Mouse (Mus musculus) cortical plate, adult 2 months (tissue): ENCODE data around the gene Trim40. TPM values are rescaled to one million over a fixed set of nuclear protein-coding genes. Genes with fewer than 3 reads are reported as not detected.

ENCODE experiments used
- H3K27ac ChIP-seq: fragments of 200-500 bp; 2 replicates; pipeline ENCODE4 v1.5.1; 2012; ENCODE audit warnings: low read length, control low read depth, inconsistent platforms; ENCODE audit not compliant: insufficient read depth
- H3K4me1 ChIP-seq: fragments of 200-500 bp; 2 replicates; pipeline ENCODE4 v1.6.1; 2011; ENCODE audit warnings: low read length; ENCODE audit not compliant: control insufficient read depth, insufficient read depth
- H3K4me3 ChIP-seq: fragments of 200-500 bp; 2 replicates; pipeline ENCODE4 v1.5.1; 2011; ENCODE audit warnings: mild to moderate bottlenecking, low read length, control low read depth; ENCODE audit not compliant: insufficient read depth
- CTCF ChIP-seq: fragments of 200-500 bp; IDR thresholded peaks from 2 replicates; pipeline ENCODE4 v1.5.1; 2011; ENCODE audit warnings: mild to moderate bottlenecking, control low read depth, low read length; ENCODE audit not compliant: insufficient read depth; ENCODE audit errors: extremely low read depth
- POLR2A ChIP-seq: fragments of 200-500 bp; IDR thresholded peaks from 2 replicates; pipeline ENCODE4 v1.6.1; 2011; ENCODE audit warnings: mild to moderate bottlenecking, low read length, control low read depth; ENCODE audit not compliant: insufficient read depth; ENCODE audit errors: extremely low read depth
- polyA plus RNA-seq: library from polyadenylated mRNA; depleted of rRNA; stranded (reverse); fragments of >200 nt; gene quantifications from 2 replicates; pipeline ENCODE4 v1.2.3, GENCODE M21; 2012

Gene Trim40
- polyA plus RNA-seq, 1 experiment: 0.29 TPM

DNA sequence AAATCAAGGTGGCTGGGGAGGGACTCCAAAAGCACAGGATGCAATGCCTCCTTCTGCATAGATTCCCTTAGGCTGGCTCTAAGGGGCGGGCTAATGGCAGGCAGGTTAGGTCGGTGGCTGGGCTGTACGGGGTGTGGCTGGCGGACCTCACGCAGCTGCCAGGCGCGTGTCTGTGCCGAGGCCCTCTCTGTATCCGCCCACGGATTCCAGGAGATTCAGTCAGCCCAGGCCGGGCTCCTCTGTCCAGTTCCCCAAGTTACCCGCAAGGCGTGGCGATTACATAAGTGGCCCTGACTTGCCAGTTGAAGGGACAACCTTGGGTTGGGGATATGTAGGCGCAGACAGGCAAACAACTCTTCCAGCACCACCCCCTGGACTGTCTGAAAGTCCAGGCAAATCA lies 30.3 kb upstream of the Trim40 start:
- Histone ChIP-seq H3K27ac (no peak overlapping the region), H3K4me3 (no peak overlapping the region), H3K4me1 (no peaks in the 10 kb centered on the region)
- TF ChIP-seq POLR2A (no peak), CTCF (no peak)

DNA sequence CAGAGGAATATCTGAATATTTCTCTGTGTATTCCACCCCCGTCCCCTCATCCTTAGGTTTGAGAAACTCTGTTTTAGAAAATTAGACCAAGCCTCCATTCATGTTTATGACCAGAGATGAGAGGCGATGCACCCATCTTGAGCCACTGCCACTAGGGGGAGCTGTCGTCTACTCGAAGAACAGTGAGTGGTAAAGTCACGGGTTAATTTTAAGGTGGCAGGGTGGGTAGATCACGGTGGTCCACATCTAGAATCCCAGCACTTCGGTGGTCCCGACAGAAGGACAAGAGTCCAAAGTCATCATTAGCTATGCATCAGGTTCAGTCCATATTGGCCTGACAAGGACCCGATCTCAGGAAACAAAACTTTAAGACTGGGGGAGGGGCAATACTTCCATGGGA lies 25.2 kb upstream of the Trim40 start:
- no peak overlapping the region for H3K4me3 ChIP-seq
- TF ChIP-seq POLR2A (no peak), CTCF (peak; percentile 82)
- no peak overlapping the region for H3K27ac ChIP-seq
- H3K4me1 ChIP-seq: no peaks in the 10 kb centered on the region

GRCm38 (mm10) chr17:36914108-36914507 lies 24.2 kb upstream of the Trim40 start:
- H3K27ac ChIP-seq: no peak overlapping the region
- no peaks in the 10 kb centered on the region for H3K4me1 ChIP-seq
- H3K4me3 ChIP-seq: no peak overlapping the region
- no peak for TF ChIP-seq POLR2A
- TF ChIP-seq CTCF: peak; percentile 53; the same call in 1 of the 2 replicates

DNA sequence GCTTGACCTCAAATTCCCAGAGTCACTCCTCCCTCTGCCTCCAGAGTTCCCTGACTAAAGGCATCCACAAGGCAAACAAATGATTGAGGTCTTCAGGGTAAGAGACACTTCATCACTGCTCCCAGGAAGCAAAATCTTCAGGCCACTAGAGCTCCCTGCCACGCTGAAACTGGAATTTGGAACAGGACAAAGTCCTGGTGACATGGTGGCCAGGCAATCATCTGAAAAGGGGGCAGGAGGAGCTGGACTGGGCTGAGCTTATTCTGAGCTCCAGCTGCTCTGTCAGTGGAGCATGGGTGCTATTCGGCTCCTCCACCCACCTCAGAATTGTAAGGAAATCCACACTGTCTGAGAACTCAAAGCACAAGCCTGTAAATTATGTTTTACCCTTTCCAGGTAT lies 22.1 kb upstream of the Trim40 start:
- Histone ChIP-seq H3K4me1 (no peaks in the 10 kb centered on the region), H3K4me3 (no peak overlapping the region)
- no peak for TF ChIP-seq CTCF

GRCm38 (mm10) chr17:36909802-36910201 lies 19.9 kb upstream of the Trim40 start:
- Histone ChIP-seq H3K27ac (no peak overlapping the region), H3K4me1 (no peaks in the 10 kb centered on the region), H3K4me3 (no peak overlapping the region)
- TF ChIP-seq POLR2A (no peak), CTCF (no peak)

More for the DNA sequence above, 22.1 kb upstream of the Trim40 start:
- H3K27ac ChIP-seq: no peak overlapping the region

DNA sequence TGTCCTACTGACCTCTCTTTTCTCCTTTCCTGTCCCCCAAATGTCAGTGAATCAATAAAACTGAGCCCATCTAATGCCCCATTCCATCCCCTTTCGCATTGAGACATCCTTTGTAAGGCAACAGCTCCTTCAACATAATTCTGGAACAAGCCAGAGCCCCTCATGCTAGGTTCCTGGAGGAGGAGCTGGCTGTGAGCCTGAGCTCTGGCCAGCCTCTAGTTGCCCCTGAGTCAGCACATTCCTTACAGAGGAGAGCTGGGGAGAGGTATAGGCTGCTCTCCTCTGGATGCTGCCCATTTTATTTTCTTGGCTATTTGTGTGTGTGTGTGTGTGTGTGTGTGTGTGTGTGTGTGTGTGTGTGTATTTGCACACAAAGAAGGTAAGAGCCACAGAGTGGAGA lies 18.3 kb upstream of the Trim40 start:
- Histone ChIP-seq H3K4me1 (no peaks in the 10 kb centered on the region), H3K4me3 (no peak overlapping the region), H3K27ac (no peak overlapping the region)
- no peak for TF ChIP-seq CTCF
- no peak for TF ChIP-seq POLR2A

GRCm38 (mm10) chr17:36903651-36904050 lies 13.7 kb upstream of the Trim40 start:
- H3K4me1 ChIP-seq: peaks cover 2% of the 10 kb centered on the region; the same call in 1 of the 2 replicates
- TF ChIP-seq POLR2A (no peak), CTCF (no peak)
- H3K27ac ChIP-seq: no peak overlapping the region
- H3K4me3 ChIP-seq: no peak overlapping the region

DNA sequence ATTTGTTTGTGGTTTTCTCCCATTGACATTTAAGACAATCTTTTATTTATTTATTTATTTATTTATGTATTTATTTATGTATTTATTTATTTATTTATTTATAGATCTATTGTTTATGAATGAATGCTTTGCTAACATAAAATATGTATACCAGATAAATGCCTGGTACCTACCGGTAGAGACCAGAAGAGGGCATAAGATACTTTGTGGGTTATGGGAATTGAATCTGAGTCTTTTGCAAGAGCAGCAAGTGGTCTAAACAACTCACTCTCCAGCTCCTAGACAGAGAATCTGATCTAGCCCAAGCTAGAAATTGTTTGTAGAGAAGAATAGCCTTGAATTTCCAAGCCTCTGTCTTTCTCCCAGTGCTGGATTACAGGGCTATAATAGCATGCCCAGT lies 10.8 kb upstream of the Trim40 start:
- Histone ChIP-seq H3K27ac (no peak overlapping the region), H3K4me3 (no peak overlapping the region), H3K4me1 (peaks cover 2% of the 10 kb centered on the region; the same call in 1 of the 2 replicates)
- TF ChIP-seq POLR2A (no peak), CTCF (no peak)

GRCm38 (mm10) chr17:36900001-36900400 lies 10.1 kb upstream of the Trim40 start:
- Histone ChIP-seq H3K4me3 (no peak overlapping the region), H3K4me1 (peaks cover 2% of the 10 kb centered on the region; the same call in 1 of the 2 replicates), H3K27ac (no peak overlapping the region)
- no peak for TF ChIP-seq POLR2A
- TF ChIP-seq CTCF: no peak

- Histone ChIP-seq H3K27ac (no peak overlapping the region), H3K4me1 (peaks cover 2% of the 10 kb centered on the region; the same call in 1 of the 2 replicates), H3K4me3 (no peak overlapping the region)
- TF ChIP-seq CTCF: no peak
- no peak for TF ChIP-seq POLR2A
Observed at GRCm38 (mm10) chr17:36899376-36899775, 9.5 kb upstream of the Trim40 start.

GRCm38 (mm10) chr17:36897552-36898205 lies 7.8 kb upstream of the Trim40 start, which contains the start of gene Trim31:
Gene Trim31, plus strand, starts transcription at chr17:36898118.
- TF ChIP-seq POLR2A (no peak), CTCF (no peak)

DNA sequence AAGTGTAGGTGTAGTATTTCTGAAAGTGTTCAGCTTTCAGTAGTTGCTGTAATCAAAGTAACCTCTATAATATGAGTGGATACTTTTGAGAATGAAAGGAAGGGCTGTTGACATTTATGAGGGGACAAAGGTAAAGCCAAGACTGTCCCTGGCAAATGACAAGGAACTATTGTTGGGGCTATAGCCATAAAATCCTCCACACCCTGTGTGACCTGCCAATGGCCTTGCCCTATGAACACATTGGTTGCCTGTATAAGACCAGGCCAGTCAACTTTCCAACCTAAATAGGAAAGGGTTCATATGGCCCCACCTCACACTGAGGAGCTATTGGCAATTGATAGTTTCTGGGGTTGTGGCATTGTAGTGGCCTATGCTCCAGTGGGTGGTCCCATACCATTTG lies 7.1 kb upstream of the Trim40 start:
- TF ChIP-seq CTCF (no peak), POLR2A (no peak)

More at GRCm38 (mm10) chr17:36897552-36898205, 7.8 kb upstream of the Trim40 start, which contains the start of gene Trim31:
- Histone ChIP-seq H3K4me3 (no peak within 1 kb of the TSS), H3K27ac (no peak within 1 kb of the TSS), H3K4me1 (peaks cover 2% of the 10 kb centered on the region; the same call in 1 of the 2 replicates)

More for the DNA sequence above, 7.1 kb upstream of the Trim40 start:
- Histone ChIP-seq H3K4me3 (no peak overlapping the region), H3K4me1 (peaks cover 2% of the 10 kb centered on the region; the same call in 1 of the 2 replicates), H3K27ac (no peak overlapping the region)
